Mouse (Mus musculus) c-Kit-negative CD71-positive TER-119-positive erythroid progenitor cells, embryonic 14.5 days (primary cell): ENCODE data around the gene Fam72a.

ENCODE experiments used
- DNase-seq: peaks from one replicate; pipeline ENCODE4 v3.0.0-alpha.2; 2013; ENCODE audit warnings: low read depth, low spot score

The Fam72a gene

DNA sequence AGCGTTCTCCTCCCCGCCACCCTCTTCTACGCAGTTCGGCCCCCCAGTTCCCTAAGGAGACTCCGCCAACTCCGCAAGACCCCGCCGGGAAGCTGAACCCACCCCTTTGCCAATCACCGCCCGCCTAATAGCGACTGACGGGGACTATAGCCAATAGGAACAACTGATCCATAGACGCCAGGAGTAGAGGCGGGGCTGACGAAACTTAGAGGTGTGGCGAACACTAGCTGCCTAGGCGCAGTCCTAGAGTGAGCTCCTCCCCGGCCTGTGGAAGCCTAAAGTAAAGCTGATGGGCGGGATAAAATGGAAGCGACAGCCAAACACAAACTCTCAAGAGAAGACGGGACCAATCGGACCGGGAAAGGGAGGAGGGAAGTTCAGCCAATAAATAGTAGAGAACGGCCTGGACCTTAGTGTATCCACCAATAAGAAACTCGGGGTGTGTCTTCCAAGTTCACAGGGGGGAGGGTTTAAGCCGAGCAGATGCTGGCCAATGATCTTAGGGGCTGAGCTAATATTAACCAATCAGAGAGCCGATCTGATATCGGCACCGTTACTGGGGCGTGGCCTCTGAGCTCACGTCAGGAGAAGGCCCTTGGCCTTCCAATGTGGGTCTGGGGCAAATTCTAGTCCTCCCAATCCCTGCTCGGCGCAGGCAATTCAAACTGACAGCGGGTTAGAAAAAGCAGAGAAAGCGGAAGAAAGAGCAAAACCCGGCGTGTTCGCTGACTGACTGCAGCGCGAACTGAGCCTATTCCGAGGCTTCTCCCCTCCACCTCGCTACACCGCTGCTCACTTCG lies at the start of gene Fam72a, which contains the start of gene Srgap2:
Gene Fam72a, plus strand, starts transcription at position 623 of the 800 bp plus-strand sequence.
Gene Srgap2, minus strand, starts transcription at position 72 of the 800 bp plus-strand sequence.
- peak; percentile 99 for DNase-seq

GRCm38 (mm10) chr1:131478770-131479305 lies 48.9 kb upstream of the Fam72a start:
- no peak for DNase-seq

DNA sequence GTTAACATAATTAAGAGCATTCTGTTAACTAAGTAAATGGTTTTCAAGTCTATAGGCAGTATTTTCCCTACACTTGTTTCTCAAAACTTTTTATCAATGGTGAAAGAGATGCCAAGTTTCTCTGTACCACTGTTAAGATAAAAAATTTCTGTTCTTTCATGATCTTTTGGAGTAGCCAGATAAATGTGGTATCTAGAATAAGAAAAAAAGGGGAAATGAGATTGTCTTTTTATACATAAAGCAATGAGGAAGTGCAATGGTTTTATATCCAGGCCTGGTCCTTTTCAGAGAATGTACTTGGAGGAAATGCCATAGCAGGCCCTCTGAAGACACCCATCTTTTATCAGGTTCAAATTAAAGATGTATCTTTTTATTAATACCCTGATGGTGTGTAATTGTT lies 46.3 kb upstream of the Fam72a start:
- no peak for DNase-seq

- DNase-seq = no peak
These were observed 45.5 kb upstream of the Fam72a start for GRCm38 (mm10) chr1:131482242-131482641.

GRCm38 (mm10) chr1:131486094-131486850 lies 41.4 kb upstream of the Fam72a start:
- DNase-seq = no peak

GRCm38 (mm10) chr1:131489312-131489711 lies 38.4 kb upstream of the Fam72a start:
- no peak for DNase-seq

GRCm38 (mm10) chr1:131491579-131491978 lies 36.1 kb upstream of the Fam72a start:
- DNase-seq = no peak

GRCm38 (mm10) chr1:131492360-131492759 lies 35.3 kb upstream of the Fam72a start:
- no peak for DNase-seq

GRCm38 (mm10) chr1:131493966-131494898 lies 33.5 kb upstream of the Fam72a start:
- no peak for DNase-seq

- DNase-seq = no peak
These were observed 29.5 kb upstream of the Fam72a start for GRCm38 (mm10) chr1:131498231-131498630.

- DNase-seq = no peak
These were observed 26.0 kb upstream of the Fam72a start for GRCm38 (mm10) chr1:131501681-131502080.

GRCm38 (mm10) chr1:131511131-131511530 lies 16.6 kb upstream of the Fam72a start:
- no peak for DNase-seq

DNA sequence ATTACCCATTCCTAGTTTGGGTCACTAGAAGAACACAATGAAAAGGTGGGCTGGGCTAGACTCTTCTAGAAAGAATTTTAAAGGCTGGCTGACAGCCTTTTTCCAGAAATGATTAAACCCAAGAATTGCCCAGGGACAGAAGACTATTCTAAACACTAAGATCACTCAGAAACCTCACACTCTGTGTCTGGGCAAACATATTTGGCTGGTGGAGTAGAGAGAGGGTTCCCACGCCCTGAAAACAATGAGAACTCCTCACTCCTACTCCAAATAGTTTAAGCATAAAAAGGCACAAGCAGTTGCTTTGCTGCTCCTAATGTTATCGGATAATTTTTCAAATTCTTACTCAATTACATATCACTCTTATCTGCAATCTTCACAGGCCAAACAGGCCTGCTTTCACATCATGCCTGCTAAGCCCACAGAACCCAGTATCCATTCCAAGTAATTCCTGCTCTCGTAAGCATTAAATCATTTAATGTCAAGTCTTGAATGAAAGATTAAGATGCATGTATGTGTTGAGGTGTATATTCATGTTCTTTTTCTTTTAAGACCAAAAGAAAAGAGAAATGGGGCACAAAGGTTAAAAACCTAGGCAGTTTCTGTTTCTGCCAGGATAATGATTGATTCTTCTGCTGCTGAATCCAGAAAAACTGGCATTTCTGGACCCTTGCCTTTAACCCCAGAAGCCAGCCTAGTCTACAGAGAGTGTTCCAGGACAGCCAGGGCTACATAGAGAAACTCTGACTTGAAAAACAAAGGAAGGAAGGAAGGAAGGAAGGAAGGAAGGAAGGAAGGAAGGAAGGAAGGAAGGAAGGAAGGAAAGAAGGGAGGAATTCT lies 15.8 kb upstream of the Fam72a start:
- no peak for DNase-seq

GRCm38 (mm10) chr1:131513136-131513535 lies 14.6 kb upstream of the Fam72a start:
- DNase-seq = no peak

DNA sequence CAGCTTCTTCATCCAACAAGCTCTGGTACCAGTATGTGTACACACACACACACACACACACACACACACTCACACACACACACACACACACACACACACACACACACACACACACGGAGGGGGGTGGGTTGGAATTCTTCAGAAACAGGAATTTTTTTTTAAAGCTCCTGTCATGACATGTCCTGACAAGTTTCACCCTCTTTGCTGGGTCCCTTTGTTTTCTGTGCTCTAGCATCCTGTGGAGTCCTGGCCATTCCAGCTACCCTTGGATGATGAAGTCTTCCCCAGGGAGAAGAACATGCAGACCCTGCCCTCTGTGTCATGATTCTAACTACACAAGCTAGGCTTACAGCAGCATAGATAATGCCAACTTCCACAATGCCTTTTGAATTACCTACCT lies 13.5 kb upstream of the Fam72a start:
- DNase-seq = no peak

- DNase-seq = no peak
These were observed 11.1 kb upstream of the Fam72a start for GRCm38 (mm10) chr1:131516588-131516987.

DNA sequence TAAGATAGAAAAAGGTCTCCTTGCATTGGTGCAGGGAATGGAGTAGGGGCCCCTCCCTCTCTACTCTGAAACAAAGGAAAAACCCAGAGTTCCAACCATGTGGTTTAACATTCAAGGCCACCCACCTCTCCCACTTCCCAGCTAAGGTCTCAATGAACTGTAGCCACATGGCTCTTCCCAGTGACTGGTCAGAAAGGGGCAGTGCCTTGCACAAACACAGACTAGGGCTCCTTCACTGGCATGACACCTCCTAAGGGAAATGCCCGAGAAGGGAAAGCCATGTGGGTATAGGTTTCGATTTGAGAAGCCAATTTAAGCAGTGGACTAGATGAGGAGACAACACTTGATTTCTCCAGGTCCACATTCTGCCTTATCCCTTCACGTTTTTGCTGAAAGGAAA lies 3.9 kb upstream of the Fam72a start:
- DNase-seq = no peak

DNA sequence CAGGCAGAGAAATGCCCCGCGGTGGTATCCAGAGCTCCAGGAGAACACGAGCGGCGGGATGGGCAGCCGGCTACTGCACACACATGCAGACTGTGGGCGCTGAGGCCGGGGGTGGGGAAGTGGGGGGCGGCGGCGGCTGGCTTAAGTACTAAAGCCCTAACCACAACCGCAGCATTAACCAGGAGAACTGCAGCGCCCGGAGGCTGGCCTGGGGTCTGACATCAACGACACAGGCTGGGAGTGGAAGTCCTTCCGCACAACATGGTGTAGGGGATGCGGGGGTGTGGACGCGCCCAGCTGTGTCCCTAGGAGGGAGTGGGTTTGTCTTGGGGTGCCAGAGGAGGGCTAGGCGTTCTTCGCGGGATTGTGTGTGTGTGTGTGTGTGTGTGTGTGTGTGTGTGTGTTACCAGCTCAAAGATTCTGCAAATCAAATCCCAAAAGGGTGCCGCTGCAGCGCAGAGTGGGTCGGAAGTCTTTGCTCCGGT lies 2.6 kb upstream of the Fam72a start:
- no peak for DNase-seq

GRCm38 (mm10) chr1:131525586-131526271 lies 2.0 kb upstream of the Fam72a start:
- no peak for DNase-seq
